Mouse (Mus musculus): Measurements from ENCODE around the gene Ube2q1. TPM values are rescaled to one million over a fixed set of nuclear protein-coding genes. Genes with fewer than 3 reads are reported as not detected.
A peak's percentile ranks its signal among the peaks of the same experiment; 100 is the strongest.

The Ube2q1 gene
- total RNA-seq (2017), result 98.7 and 102 TPM in 2 replicates

- ATAC-seq (replicated peaks; ENCODE audit: low read depth, poor library complexity, severe bottlenecking), result peak; percentile 90
Observed at GRCm38 (mm10) chr3:89772968-89773709, at the start of gene Ube2q1. Gene Ube2q1, plus strand, starts transcription at chr3:89773616.

DNA sequence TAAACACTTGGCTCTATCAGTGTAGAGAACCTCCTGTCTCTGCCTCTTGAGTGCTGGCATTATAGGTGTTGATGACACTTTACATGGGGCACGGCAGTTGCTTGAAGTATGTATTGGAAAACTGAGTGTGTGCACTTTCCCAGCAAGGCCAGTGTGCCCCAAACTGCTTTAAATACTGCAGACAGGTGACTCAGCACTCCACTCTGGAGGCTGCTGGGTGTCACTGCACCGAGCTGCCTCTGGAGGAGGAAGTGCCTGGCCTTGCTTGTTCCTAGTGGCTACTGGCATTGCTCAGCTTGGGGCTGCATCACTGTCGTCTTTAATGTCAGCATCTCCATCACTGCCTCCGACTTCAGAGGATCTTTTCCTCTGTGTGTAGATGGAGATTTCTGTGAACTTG, 46.4 kb upstream of the Ube2q1 start:
- peak; percentile 78 for ATAC-seq (replicated peaks; ENCODE audit: low read depth, poor library complexity, severe bottlenecking)

DNA sequence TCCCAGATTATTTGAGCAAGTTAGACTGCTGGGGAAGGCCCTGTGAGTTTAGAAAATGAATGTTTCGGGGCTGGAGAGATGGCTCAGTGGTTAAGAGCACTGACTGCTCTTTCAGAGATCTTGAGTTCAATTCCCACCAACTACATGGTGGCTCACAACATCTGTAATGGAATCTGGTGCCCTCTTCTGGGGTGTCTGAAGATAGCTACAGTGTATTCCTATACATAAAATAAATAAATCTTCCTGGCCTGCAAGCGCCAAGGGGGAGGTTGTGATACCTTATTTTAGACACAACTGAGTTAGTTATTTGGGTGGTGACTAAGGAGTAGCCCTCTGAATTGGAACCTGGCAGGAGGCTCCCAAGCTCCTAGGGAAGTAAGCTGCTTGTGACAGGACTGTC, 44.6 kb upstream of the Ube2q1 start:
- no peak for ATAC-seq (replicated peaks; ENCODE audit: low read depth, poor library complexity, severe bottlenecking)

- ATAC-seq (replicated peaks; ENCODE audit: low read depth, poor library complexity, severe bottlenecking), result peak; percentile 93
Observed at GRCm38 (mm10) chr3:89730350-89731331, 42.8 kb upstream of the Ube2q1 start.

- ATAC-seq (replicated peaks; ENCODE audit: low read depth, poor library complexity, severe bottlenecking), result no peak
Observed at GRCm38 (mm10) chr3:89732091-89732490, 41.3 kb upstream of the Ube2q1 start.

GRCm38 (mm10) chr3:89738509-89738908, 34.9 kb upstream of the Ube2q1 start:
- no peak for ATAC-seq (replicated peaks; ENCODE audit: low read depth, poor library complexity, severe bottlenecking)

DNA sequence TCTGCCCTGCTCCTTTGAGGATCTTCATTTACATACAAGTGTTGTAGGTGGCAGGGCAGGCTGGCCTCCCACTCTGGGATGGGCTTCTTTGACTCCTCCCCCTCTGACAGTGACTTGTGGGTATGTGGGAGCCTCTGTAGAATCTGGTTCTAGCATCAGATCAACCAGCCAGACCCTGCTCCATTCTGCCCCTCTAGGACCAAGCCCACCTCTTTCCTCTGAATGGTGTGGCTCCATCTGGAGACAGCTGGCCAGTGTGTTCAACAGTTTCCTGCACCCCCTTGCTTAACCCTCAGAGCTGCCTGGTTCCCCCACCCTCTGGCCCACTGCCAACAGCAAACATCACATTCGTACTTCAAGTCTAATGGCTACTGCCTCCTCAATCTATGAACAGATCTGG, 21.1 kb upstream of the Ube2q1 start:
- ATAC-seq (replicated peaks; ENCODE audit: low read depth, poor library complexity, severe bottlenecking), result peak; percentile 30; the same call in 1 of the 2 replicates

DNA sequence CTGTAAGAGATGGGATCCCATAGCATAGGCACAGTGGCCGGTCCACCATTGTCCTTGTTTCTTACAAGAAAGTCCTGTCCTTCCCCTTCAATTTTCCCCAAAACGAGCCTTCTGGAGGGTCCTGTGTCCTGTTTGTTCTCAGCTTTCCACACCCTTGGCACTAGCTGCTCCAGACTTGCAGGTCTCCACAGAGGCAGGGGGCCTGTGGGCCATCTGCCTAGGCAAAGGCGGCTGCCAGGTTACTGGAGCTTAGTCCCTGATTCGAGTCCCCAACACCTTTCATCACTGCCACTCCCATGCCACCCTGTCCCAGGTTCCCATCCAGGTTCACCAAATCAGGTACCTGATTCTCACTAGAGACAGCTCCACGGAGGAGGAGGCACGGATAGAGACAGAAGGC, 18.1 kb upstream of the Ube2q1 start:
- no peak for ATAC-seq (replicated peaks; ENCODE audit: low read depth, poor library complexity, severe bottlenecking)

DNA sequence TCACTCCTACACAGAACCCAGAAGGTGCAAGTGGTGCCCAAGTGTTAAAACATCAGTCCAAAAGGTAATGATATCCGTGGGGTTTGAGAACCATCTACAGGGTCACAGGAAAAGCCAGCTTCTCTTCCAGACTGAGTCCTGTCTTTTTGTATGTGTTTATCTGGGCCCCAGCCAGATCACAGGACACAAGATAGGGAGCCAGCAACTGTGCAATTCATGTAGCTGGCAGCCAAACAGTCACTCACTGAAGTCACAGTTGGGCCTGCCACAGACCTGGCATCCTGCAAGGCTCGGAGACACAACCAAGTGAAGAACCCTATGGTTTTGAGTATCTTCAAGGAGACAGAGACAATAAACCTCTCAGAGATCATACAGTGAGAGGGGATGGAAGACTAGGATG, 15.6 kb upstream of the Ube2q1 start:
- ATAC-seq (replicated peaks; ENCODE audit: low read depth, poor library complexity, severe bottlenecking), result no peak

DNA sequence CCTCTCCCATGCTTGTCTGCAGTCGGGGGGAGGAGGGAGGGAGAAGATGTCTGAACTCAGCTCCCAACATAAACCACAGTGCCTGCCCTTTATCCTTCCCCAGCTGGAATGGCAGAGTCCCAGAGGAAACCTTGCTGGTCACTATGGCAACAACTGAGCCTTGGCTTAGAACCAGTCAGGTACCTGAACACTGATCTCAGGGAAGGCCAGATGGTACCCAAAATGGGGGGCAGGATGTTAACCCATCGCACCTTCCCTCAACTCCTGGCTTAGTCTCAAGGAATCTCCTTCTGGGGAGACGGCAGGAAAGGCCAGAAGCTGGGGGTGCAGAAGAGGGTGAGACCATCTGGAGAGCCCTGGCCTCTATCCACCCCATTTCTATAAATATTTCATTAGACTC, 13.6 kb upstream of the Ube2q1 start:
- no peak for ATAC-seq (replicated peaks; ENCODE audit: low read depth, poor library complexity, severe bottlenecking)

- peak; percentile 98 for ATAC-seq (replicated peaks; ENCODE audit: low read depth, poor library complexity, severe bottlenecking)
Observed at GRCm38 (mm10) chr3:89764119-89764724, 9.2 kb upstream of the Ube2q1 start, which contains the start of gene Chrnb2. Gene Chrnb2, minus strand, starts transcription at chr3:89764632.

GRCm38 (mm10) chr3:89769584-89769983, 3.8 kb upstream of the Ube2q1 start:
- no peak for ATAC-seq (replicated peaks; ENCODE audit: low read depth, poor library complexity, severe bottlenecking)

DNA sequence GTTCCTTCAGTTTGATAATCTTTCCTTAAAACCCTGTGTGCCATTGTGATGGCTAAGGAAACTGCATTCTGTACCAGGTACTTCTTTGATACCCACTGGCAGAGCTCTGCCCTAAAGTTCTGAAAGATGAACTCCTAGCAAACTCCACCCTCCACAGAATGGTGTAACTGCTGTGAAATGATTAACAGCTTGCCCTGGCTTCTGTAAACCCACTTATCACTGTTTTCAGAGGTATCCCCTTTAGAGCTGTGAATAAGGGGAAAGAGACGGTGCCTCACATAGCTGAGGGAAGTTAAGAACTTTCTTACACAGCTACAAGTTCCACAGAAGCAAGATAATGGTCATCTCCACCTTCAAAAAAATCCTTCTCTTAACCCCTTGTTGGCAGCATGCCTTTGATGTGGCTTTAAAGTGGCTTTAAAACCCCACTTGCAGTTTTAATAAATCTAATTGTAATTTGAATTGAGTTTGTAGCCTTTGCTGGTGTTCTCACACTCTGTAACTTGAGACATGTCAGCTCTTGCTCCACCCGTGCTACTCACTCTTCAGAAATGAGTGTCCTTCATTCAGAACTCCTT, 2.9 kb upstream of the Ube2q1 start:
- ATAC-seq (replicated peaks; ENCODE audit: low read depth, poor library complexity, severe bottlenecking), result no peak

DNA sequence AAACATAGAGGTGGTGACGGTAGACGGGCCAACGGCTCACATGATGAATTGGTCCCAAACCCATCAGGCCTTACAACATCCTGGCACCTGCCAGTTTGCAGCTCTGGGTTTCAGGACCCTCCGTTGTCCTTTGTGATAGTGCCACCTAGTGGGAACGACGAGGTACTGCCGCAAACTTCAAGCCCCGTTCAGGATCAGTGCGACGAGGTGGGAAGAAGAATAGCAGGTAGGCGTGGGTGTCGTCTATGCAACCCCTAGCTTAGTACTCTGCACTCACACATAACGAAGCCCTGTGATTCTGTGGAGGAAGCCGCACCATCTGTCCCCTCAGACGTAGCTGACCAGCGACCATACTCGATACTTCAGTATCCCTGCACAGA, 838 bp upstream of the Ube2q1 start:
- ATAC-seq (replicated peaks; ENCODE audit: low read depth, poor library complexity, severe bottlenecking), result peak; percentile 75

GRCm38 (mm10) chr3:89773740-89774211, 360 bp downstream of the Ube2q1 start:
- no peak for ATAC-seq (replicated peaks; ENCODE audit: low read depth, poor library complexity, severe bottlenecking)

GRCm38 (mm10) chr3:89774236-89774960, 982 bp downstream of the Ube2q1 start:
- ATAC-seq (replicated peaks; ENCODE audit: low read depth, poor library complexity, severe bottlenecking), result peak; percentile 20

DNA sequence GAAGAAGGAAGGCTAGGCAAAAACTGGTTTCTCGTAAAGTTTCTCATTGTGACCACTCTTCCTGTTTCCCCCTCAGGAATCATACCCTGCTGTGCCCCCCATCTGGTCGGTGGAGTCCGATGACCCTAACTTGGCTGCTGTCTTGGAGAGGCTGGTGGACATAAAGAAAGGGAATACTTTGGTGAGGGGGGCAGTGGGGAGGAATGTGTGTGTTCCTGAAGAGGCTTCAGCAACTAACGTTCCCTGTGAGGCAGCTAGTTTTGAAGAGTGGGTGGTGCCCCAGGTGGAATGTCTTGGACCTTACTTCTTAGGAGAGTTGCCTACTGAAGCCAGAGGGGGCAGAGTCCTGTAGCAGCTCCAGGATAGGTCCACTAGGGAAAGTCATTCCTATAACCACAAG, 2.6 kb downstream of the Ube2q1 start:
- ATAC-seq (replicated peaks; ENCODE audit: low read depth, poor library complexity, severe bottlenecking), result no peak

DNA sequence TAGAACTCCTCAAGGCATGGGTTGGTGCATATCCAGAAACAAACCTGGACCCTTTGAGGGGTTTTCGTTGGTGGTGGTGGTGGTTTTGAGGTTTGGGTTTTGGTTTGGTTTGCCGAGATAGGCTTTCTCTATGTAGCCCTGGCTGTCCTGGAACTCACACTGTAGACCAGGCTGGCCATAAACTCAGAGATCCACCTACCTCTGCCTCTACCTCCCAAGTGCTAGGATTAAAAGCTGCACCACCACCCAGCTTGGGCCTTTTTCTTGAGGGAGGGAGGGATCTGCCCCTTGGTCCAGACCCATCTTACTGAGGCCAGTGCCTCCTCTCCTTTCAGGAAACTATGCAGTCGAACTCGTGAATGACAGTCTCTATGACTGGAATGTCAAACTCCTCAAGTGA, 6.7 kb downstream of the Ube2q1 start:
- no peak for ATAC-seq (replicated peaks; ENCODE audit: low read depth, poor library complexity, severe bottlenecking)

GRCm38 (mm10) chr3:89781640-89782039, 8.2 kb downstream of the Ube2q1 start:
- no peak for ATAC-seq (replicated peaks; ENCODE audit: low read depth, poor library complexity, severe bottlenecking)
